Mouse (Mus musculus): Measurements from ENCODE around the gene Pafah2.

DNA sequence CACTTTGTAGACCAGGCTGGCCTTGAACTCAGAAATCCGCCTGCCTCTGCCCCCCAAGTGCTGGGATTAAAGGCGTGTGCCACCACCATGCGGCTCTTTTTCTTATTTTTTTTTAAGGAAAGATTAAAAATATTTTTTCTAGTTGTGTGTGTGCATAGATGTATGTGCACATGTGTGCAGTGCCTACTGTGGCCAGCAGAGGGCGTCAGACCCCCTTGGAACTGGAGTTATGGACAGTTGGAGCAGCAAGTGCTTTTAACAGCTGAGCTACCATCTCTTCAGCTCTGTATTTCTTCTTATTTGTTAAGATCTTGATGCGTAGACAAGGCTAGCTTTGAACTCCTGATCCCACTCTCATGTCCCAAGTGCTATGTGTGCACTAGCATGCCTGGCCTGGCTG lies 13.2 kb downstream of the Pafah2 start:
- TF ChIP-seq EP300 (IDR thresholded peaks at IDR 0.05; ENCODE audit: low read depth) (no peak), CTCF (IDR thresholded peaks at IDR 0.05; ENCODE audit: low read depth) (peak; percentile 27)
